Mouse (Mus musculus) C2C12 (cell line): ENCODE data around the gene Gm5134. TPM values are rescaled to one million over a fixed set of nuclear protein-coding genes. Genes with fewer than 3 reads are reported as not detected.

Experiments
- H3K27me3 ChIP-seq: one replicate; pipeline ENCODE4 v1.6.1; 2011; ENCODE audit not compliant: control insufficient read depth, insufficient read depth, insufficient read length
- H3K36me3 ChIP-seq: one replicate; pipeline ENCODE4 v1.6.1; 2011; ENCODE audit not compliant: control insufficient read depth, insufficient read depth
- H3K4me3 ChIP-seq: one replicate; pipeline ENCODE4 v1.5.1; 2011; ENCODE audit warnings: mild to moderate bottlenecking, control low read depth; ENCODE audit not compliant: poor library complexity, insufficient read depth, severe bottlenecking
- H3K79me2 ChIP-seq: one replicate; pipeline ENCODE4 v1.6.1; 2011; ENCODE audit not compliant: control insufficient read depth, insufficient read depth
- H3K79me3 ChIP-seq: one replicate; pipeline ENCODE4 v1.6.1; 2011; ENCODE audit warnings: low read depth, control low read depth
- H3ac ChIP-seq: one replicate; pipeline ENCODE3; 2011; ENCODE audit warnings: low read depth; ENCODE audit not compliant: control insufficient read depth, insufficient read length
- CEBPB ChIP-seq: IDR thresholded peaks from one replicate; pipeline ENCODE4 v1.6.1; 2011; ENCODE audit warnings: low read depth, mild to moderate bottlenecking, control low read depth, moderate library complexity
- CTCF ChIP-seq: IDR thresholded peaks from one replicate; pipeline ENCODE4 v1.5.1; 2011; ENCODE audit not compliant: control insufficient read depth, insufficient read depth, insufficient read length
- FOSL1 ChIP-seq: IDR thresholded peaks from one replicate; pipeline ENCODE4 v1.8.0; 2011; ENCODE audit warnings: mild to moderate bottlenecking, low read length; ENCODE audit not compliant: poor library complexity, insufficient read depth, severe bottlenecking
- MAX ChIP-seq: IDR thresholded peaks from one replicate; pipeline ENCODE4 v1.6.1; 2011; ENCODE audit warnings: mild to moderate bottlenecking, control low read depth
- MYOD1 ChIP-seq: IDR thresholded peaks from one replicate; pipeline ENCODE4 v1.6.1; 2011; ENCODE audit warnings: low read depth; ENCODE audit not compliant: control insufficient read depth, insufficient read length
- MYOG ChIP-seq: IDR thresholded peaks from one replicate; pipeline ENCODE4 v1.6.1; 2011; ENCODE audit not compliant: control insufficient read depth, insufficient read length; ENCODE audit errors: extremely low read depth
- USF1 ChIP-seq: IDR thresholded peaks from one replicate; pipeline ENCODE4 v1.6.1; 2011; ENCODE audit warnings: low read depth, mild to moderate bottlenecking, control low read depth, moderate library complexity
- polyA plus RNA-seq: library from polyadenylated mRNA; unstranded; fragments of >200 nt; fragmentation: generic; extraction: Trizol; gene quantifications from one replicate; pipeline ENCODE4 v1.2.1, GENCODE M21; 2012; ENCODE audit warnings: missing spikeins

Gene Gm5134
- polyA plus RNA-seq, 1 experiment = not detected

- Histone ChIP-seq H3K79me3 (no peaks in the 10 kb centered on the region), H3K36me3 (no peaks in the 10 kb centered on the region), H3K4me3 (no peak overlapping the region), H3ac (no peak overlapping the region), H3K27me3 (peaks cover 5% of the 10 kb centered on the region), H3K79me2 (no peaks in the 10 kb centered on the region)
- TF ChIP-seq MAX = no peak
- no peak for TF ChIP-seq MYOG
- TF ChIP-seq FOSL1 = no peak
- no peak for TF ChIP-seq MYOD1
- TF ChIP-seq USF1 = no peak
- no peak for TF ChIP-seq CTCF
- no peak for TF ChIP-seq CEBPB
These were observed 52.1 kb downstream of the Gm5134 start for GRCm38 (mm10) chr10:76006385-76006784.

GRCm38 (mm10) chr10:76009812-76010211 lies 55.5 kb downstream of the Gm5134 start:
- H3ac ChIP-seq = no peak overlapping the region
- H3K27me3 ChIP-seq = peaks cover 5% of the 10 kb centered on the region
- no peaks in the 10 kb centered on the region for H3K36me3 ChIP-seq
- H3K79me2 ChIP-seq = no peaks in the 10 kb centered on the region
- TF ChIP-seq MYOG (no peak), MAX (no peak), CTCF (no peak), USF1 (no peak), FOSL1 (no peak)
- H3K79me3 ChIP-seq = no peaks in the 10 kb centered on the region
- H3K4me3 ChIP-seq = no peak overlapping the region

GRCm38 (mm10) chr10:76012922-76013321 lies 58.6 kb downstream of the Gm5134 start:
- Histone ChIP-seq H3K36me3 (no peaks in the 10 kb centered on the region), H3K4me3 (no peak overlapping the region), H3K79me3 (no peaks in the 10 kb centered on the region), H3ac (no peak overlapping the region), H3K79me2 (no peaks in the 10 kb centered on the region), H3K27me3 (peaks cover 5% of the 10 kb centered on the region)
- TF ChIP-seq USF1 (no peak), FOSL1 (no peak), MYOD1 (no peak), MYOG (no peak), MAX (no peak), CTCF (no peak), CEBPB (no peak)

GRCm38 (mm10) chr10:76016886-76017285 lies 62.6 kb downstream of the Gm5134 start:
- H3K4me3 ChIP-seq = no peak overlapping the region
- TF ChIP-seq CEBPB (no peak), MAX (no peak), MYOG (no peak), FOSL1 (no peak), USF1 (no peak), CTCF (no peak), MYOD1 (no peak)
- no peak overlapping the region for H3ac ChIP-seq
- H3K36me3 ChIP-seq = no peaks in the 10 kb centered on the region
- H3K27me3 ChIP-seq = peaks cover 5% of the 10 kb centered on the region
- H3K79me3 ChIP-seq = no peaks in the 10 kb centered on the region
- H3K79me2 ChIP-seq = no peaks in the 10 kb centered on the region

- Histone ChIP-seq H3K79me3 (no peaks in the 10 kb centered on the region), H3ac (no peak overlapping the region), H3K79me2 (no peaks in the 10 kb centered on the region), H3K4me3 (no peak overlapping the region), H3K27me3 (no peaks in the 10 kb centered on the region), H3K36me3 (no peaks in the 10 kb centered on the region)
- no peak for TF ChIP-seq MAX
- TF ChIP-seq MYOD1 = no peak
- no peak for TF ChIP-seq CTCF
- no peak for TF ChIP-seq CEBPB
- no peak for TF ChIP-seq FOSL1
- no peak for TF ChIP-seq USF1
- no peak for TF ChIP-seq MYOG
These were observed 67.4 kb downstream of the Gm5134 start for GRCm38 (mm10) chr10:76021728-76022127.

GRCm38 (mm10) chr10:76023921-76024320 lies 69.6 kb downstream of the Gm5134 start:
- Histone ChIP-seq H3K79me3 (no peaks in the 10 kb centered on the region), H3K27me3 (no peaks in the 10 kb centered on the region), H3K79me2 (no peaks in the 10 kb centered on the region), H3ac (no peak overlapping the region), H3K4me3 (no peak overlapping the region), H3K36me3 (no peaks in the 10 kb centered on the region)
- TF ChIP-seq USF1 (no peak), CEBPB (no peak), CTCF (no peak), MYOG (no peak), MYOD1 (no peak), FOSL1 (no peak), MAX (no peak)
